Mouse (Mus musculus) hindbrain, embryonic 15.5 days (tissue): ENCODE data around the gene Cox7a1. TPM values are rescaled to one million over a fixed set of nuclear protein-coding genes. Genes with fewer than 3 reads are reported as not detected.
A peak's percentile ranks its signal among the peaks of the same experiment; 100 is the strongest.
"Not testable (repeated sequence)": the region's sequence is repeated elsewhere in the genome, so short reads cannot be mapped to it uniquely, and the experiment has no call there.

ENCODE experiments used
- ATAC-seq: fragments of 200-750 bp; cut with Nextera tagmentation; 2 replicates; pipeline ENCODE4 v1.8.0; 2017; ENCODE audit warnings: low read depth, moderate number of reproducible peaks, moderate TSS enrichment; ENCODE audit not compliant: low FRiP score
- H3K27ac ChIP-seq: fragments of 300-500 bp; sonication (generic); replicated peaks from 2 replicates; pipeline ENCODE4 v1.5.1; 2015; ENCODE audit warnings: mild to moderate bottlenecking, inconsistent platforms
- H3K27me3 ChIP-seq: fragments of 300-500 bp; sonication (generic); 2 replicates; pipeline ENCODE4 v1.6.1; 2015; ENCODE audit warnings: control low read depth, inconsistent platforms
- H3K36me3 ChIP-seq: fragments of 300-500 bp; sonication (generic); 2 replicates; pipeline ENCODE4 v1.6.1; 2015; ENCODE audit warnings: control low read depth, inconsistent platforms
- H3K4me1 ChIP-seq: fragments of 300-500 bp; sonication (generic); replicated peaks from 2 replicates; pipeline ENCODE4 v1.6.1; 2015; ENCODE audit warnings: control low read depth, inconsistent platforms
- H3K4me2 ChIP-seq: fragments of 300-500 bp; sonication (generic); 2 replicates; pipeline ENCODE4 v1.6.1; 2015; ENCODE audit warnings: moderate library complexity, mild to moderate bottlenecking, inconsistent platforms
- H3K4me3 ChIP-seq: fragments of 300-500 bp; sonication (generic); 2 replicates; pipeline ENCODE4 v1.5.1; 2015; ENCODE audit warnings: mild to moderate bottlenecking, inconsistent platforms
- H3K9ac ChIP-seq: fragments of 300-500 bp; sonication (generic); 2 replicates; pipeline ENCODE4 v1.6.1; 2015; ENCODE audit warnings: inconsistent platforms
- H3K9me3 ChIP-seq: fragments of 300-500 bp; sonication (generic); 2 replicates; pipeline ENCODE4 v1.6.1; 2016; ENCODE audit warnings: control low read depth, inconsistent platforms
- WGBS: fragments of 180-500 bp; shearing (Covaris S2); methylation state at CpG from one replicate; pipeline ENCODE4 v1.1.7; 2015; 5-methylcytosine and 5-hydroxymethylcytosine counted together
- polyA plus RNA-seq: library from polyadenylated mRNA; unstranded; fragments of >200 nt; fragmentation: Nextera tagmentation; extraction: Ambion mirVana; gene quantifications from 2 replicates; pipeline ENCODE4 v1.2.1, GENCODE M21; 2015

Cox7a1 gene
- polyA plus RNA-seq, 1 experiment from 2014 or later: 5.2 TPM

GRCm38 (mm10) chr7:30170283-30170951 is 13.5 kb upstream of the Cox7a1 start:
- Histone ChIP-seq H3K4me2 (peak overlapping the region; percentile 62), H3K4me1 (peaks cover 28% of the 10 kb centered on the region), H3K27me3 (no peaks in the 10 kb centered on the region), H3K36me3 (peaks cover 10% of the 10 kb centered on the region; the same call in 1 of the 2 replicates), H3K4me3 (peak overlapping the region; percentile 74), H3K27ac (peak overlapping the region; percentile 96), H3K9me3 (no peaks in the 10 kb centered on the region), H3K9ac (peak overlapping the region; percentile 81)
- 27% methylated on average over 11 of the region's 11 CpGs for WGBS
- ATAC-seq: peak; percentile 32

DNA sequence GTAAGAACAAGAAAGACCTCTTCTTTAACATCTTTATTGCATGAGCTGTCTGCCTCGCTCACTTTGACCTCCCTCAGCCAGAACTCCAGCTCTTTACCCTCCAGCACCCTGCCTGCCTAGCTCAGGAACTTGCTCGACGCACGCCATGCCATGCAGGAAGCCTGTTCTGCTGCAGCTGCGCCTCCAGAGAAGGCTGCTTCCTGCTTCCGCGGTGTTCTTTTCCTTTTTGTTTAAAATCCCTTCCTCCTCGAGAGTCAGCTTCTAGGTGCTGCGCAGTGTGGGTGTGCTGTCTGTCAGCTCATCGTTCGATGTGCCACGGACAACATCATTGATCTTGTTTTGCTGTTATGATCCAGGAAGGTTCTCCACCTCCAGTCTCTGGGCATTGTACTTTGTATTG is 7.5 kb upstream of the Cox7a1 start:
- 82% methylated on average over 12 of the region's 12 CpGs for WGBS
- no peak for ATAC-seq

GRCm38 (mm10) chr7:30178256-30178655 is 5.7 kb upstream of the Cox7a1 start:
- H3K27me3 ChIP-seq: no peaks in the 10 kb centered on the region
- H3K4me2 ChIP-seq: no peak overlapping the region
- no peaks in the 10 kb centered on the region for H3K9me3 ChIP-seq
- no peak overlapping the region for H3K4me3 ChIP-seq
- 0 out of 2 replicates have a peak, but pooled peaks cover 4% of the 10 kb centered on the region for H3K4me1 ChIP-seq
- no peak overlapping the region for H3K27ac ChIP-seq
- ATAC-seq: no peak
- 90% methylated on average over 11 of the region's 11 CpGs for WGBS
- H3K9ac ChIP-seq: no peak overlapping the region
- H3K36me3 ChIP-seq: peaks cover 27% of the 10 kb centered on the region

More for the DNA sequence above, 7.5 kb upstream of the Cox7a1 start:
- H3K9me3 ChIP-seq: no peaks in the 10 kb centered on the region
- no peak overlapping the region for H3K4me2 ChIP-seq
- H3K27me3 ChIP-seq: no peaks in the 10 kb centered on the region
- H3K9ac ChIP-seq: no peak overlapping the region
- 0 out of 2 replicates have a peak, but pooled peaks cover 1% of the 10 kb centered on the region for H3K4me1 ChIP-seq
- no peak overlapping the region for H3K4me3 ChIP-seq
- no peak overlapping the region for H3K27ac ChIP-seq
- H3K36me3 ChIP-seq: peaks cover 27% of the 10 kb centered on the region

GRCm38 (mm10) chr7:30181308-30181707 is 2.6 kb upstream of the Cox7a1 start:
- 3% methylated on average over 4 of the region's 4 CpGs for WGBS
- no peak overlapping the region for H3K4me2 ChIP-seq
- no peaks in the 10 kb centered on the region for H3K9me3 ChIP-seq
- H3K4me3 ChIP-seq: no peak overlapping the region
- H3K27me3 ChIP-seq: no peaks in the 10 kb centered on the region
- H3K27ac ChIP-seq: 0 out of 2 replicates have a peak overlapping the region, but pooled peaks have one; percentile 7
- H3K36me3 ChIP-seq: peaks cover 32% of the 10 kb centered on the region
- peaks cover 11% of the 10 kb centered on the region; the same call in 1 of the 2 replicates for H3K4me1 ChIP-seq
- ATAC-seq: peak; percentile 39; the same call in 1 of the 2 replicates
- no peak overlapping the region for H3K9ac ChIP-seq

- not testable (repeated sequence) for H3K4me3 ChIP-seq, ATAC-seq, H3K4me2 ChIP-seq, H3K9me3 ChIP-seq, H3K9ac ChIP-seq, H3K27me3 ChIP-seq
- 0 out of 2 replicates have a peak overlapping the region, but pooled peaks have one; percentile 7 for H3K27ac ChIP-seq
- H3K36me3 ChIP-seq: peaks cover 32% of the 10 kb centered on the region
- peaks cover 11% of the 10 kb centered on the region; the same call in 1 of the 2 replicates for H3K4me1 ChIP-seq
- WGBS: 93% methylated on average over 10 of the region's 10 CpGs
Observed at GRCm38 (mm10) chr7:30181929-30182328, 2.0 kb upstream of the Cox7a1 start.

DNA sequence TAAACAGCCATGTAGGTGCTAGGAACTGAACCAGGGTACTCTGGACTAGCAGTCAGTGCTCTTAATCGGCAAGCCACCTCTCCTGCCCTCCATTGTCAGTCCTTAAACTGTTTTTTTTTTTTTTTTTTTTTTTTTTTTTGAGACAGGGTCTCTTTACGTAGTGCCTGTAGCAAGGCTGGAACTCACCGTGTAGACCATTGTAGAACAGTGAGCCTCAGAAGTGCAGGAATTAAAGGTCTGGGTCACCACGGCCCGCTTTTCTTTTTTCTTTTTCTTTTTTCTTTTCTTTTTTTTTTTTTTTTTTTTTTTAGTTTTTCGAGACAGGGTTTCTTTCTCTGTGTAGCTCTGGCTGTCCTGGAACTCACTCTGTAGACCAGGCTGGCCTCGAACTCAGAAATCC is 755 bp upstream of the Cox7a1 start:
- not testable (repeated sequence) for H3K27me3 ChIP-seq, H3K9me3 ChIP-seq, H3K9ac ChIP-seq, H3K4me2 ChIP-seq, H3K4me3 ChIP-seq, H3K27ac ChIP-seq, ATAC-seq
- peaks cover 38% of the 10 kb centered on the region for H3K36me3 ChIP-seq
- H3K4me1 ChIP-seq: peaks cover 11% of the 10 kb centered on the region; the same call in 1 of the 2 replicates
- WGBS: 78% methylated on average over 7 of the region's 7 CpGs

- no peaks in the 10 kb centered on the region for H3K9me3 ChIP-seq
- H3K4me3 ChIP-seq: no peak overlapping the region
- H3K27me3 ChIP-seq: no peaks in the 10 kb centered on the region
- no peak overlapping the region for H3K4me2 ChIP-seq
- no peak overlapping the region for H3K27ac ChIP-seq
- peaks cover 11% of the 10 kb centered on the region; the same call in 1 of the 2 replicates for H3K4me1 ChIP-seq
- ATAC-seq: no peak
- peaks cover 43% of the 10 kb centered on the region for H3K36me3 ChIP-seq
- WGBS: 75% methylated on average over 13 of the region's 13 CpGs
- no peak overlapping the region for H3K9ac ChIP-seq
Observed at GRCm38 (mm10) chr7:30184641-30185348, 851 bp downstream of the Cox7a1 start.

DNA sequence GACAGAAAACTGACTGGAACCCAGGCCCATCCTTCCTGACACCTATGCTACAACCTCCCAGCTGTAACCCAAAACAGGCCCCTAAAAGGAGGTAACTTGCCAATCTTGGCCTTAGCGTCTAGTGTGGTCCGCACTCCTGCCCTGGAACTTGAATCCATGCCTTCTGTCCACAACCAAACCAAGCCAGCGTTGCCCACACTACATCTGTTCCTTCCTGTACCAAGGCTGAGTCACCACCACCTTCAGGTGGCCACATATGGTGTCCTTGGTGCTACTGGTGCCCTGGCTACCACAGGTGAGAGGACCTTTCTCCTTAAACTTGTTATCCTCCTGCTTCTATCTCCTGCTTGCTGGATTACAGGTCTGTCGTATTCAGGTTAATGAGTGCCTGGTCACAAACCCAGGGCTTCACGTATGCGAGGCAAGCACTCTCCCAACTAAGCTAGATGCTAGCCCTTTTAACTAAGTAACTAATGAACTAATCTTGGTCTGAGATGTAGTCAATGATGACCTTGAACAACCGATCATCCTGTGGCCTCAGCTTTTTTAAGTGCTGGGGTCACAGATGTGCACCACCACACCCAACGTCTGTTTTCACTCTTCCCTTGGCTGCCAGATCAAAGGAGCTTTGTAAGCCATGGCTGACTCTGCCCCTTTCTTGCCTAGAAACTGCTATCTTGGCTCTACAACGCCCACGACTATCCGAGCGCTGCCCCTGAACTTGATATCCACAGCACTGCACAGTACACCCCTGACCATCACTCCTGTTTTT is 4.6 kb downstream of the Cox7a1 start:
- H3K27me3 ChIP-seq: no peaks in the 10 kb centered on the region
- 86% methylated on average over 12 of the region's 12 CpGs for WGBS
- H3K36me3 ChIP-seq: peaks cover 69% of the 10 kb centered on the region
- no peak overlapping the region for H3K27ac ChIP-seq
- H3K9me3 ChIP-seq: no peaks in the 10 kb centered on the region
- no peak overlapping the region for H3K9ac ChIP-seq
- no peak overlapping the region for H3K4me2 ChIP-seq
- no peak for ATAC-seq
- H3K4me3 ChIP-seq: no peak overlapping the region
- peaks cover 20% of the 10 kb centered on the region for H3K4me1 ChIP-seq

DNA sequence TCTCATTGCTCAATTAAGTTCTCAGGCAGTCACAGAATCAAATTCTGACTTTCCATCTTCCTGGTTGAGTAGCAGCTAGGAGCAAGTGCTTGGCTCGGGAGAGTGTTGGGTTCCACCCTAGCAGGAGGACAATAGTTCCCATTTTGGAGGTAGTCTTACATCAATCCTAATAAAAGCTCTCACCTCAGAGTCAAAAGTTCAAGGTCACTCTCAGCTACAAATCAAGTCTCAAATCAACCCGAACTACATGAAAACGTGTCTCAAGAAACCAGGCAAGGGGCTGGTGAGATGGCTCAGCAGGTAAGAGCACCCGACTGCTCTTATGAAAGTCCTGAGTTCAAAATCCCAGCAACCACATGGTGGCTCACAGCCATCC is 5.2 kb downstream of the Cox7a1 start:
- Histone ChIP-seq H3K27me3 (no peaks in the 10 kb centered on the region), H3K4me2 (no peak overlapping the region), H3K9me3 (no peaks in the 10 kb centered on the region), H3K4me3 (no peak overlapping the region), H3K9ac (no peak overlapping the region), H3K4me1 (peaks cover 17% of the 10 kb centered on the region), H3K27ac (no peak overlapping the region), H3K36me3 (peaks cover 69% of the 10 kb centered on the region)
- 90% methylated on average over 4 of the region's 4 CpGs for WGBS
- no peak for ATAC-seq

DNA sequence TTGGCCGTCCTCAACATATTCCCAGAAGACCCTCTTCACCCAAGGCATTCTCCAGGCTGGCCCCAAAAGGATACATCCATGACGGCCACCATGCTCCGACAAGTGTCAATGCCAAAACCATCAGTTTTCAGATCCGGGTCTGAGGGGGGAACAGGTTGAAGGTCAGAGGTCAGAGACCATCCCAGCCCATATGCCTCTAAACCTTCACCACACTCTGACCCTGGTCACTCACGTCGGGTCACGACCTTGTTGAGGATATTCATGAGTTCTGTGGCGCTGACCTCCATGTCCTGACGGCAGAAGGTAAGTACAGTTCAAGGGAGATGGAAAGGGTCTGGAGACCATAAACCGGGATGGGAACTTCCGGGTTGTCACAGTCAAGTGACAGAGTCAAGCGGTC is 8.1 kb downstream of the Cox7a1 start:
- H3K9me3 ChIP-seq: no peaks in the 10 kb centered on the region
- H3K4me1 ChIP-seq: peaks cover 20% of the 10 kb centered on the region
- H3K4me3 ChIP-seq: no peak overlapping the region
- no peaks in the 10 kb centered on the region for H3K27me3 ChIP-seq
- peaks cover 50% of the 10 kb centered on the region for H3K36me3 ChIP-seq
- no peak for ATAC-seq
- 92% methylated on average over 12 of the region's 12 CpGs for WGBS
- no peak overlapping the region for H3K9ac ChIP-seq
- no peak overlapping the region for H3K27ac ChIP-seq
- H3K4me2 ChIP-seq: no peak overlapping the region

DNA sequence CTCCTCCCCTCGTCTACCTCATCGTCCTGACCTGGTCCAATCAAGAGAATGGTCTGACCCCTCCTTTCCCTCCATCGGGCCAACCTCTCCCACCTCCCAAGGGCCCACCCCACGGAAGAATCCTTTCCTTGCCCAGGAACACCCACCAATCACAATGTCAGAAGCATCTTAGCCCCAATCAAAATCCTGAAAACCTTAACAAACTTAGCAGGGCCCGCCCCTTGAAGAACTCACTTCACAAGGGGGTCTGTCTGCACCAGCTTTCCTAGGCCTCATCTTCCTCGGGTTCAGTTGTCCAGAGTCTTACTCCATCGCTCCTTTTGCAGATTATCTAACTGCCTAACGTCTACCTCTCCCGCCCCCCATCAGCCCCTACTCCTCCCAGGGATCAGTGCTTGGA is 9.1 kb downstream of the Cox7a1 start:
- peak overlapping the region; percentile 70 for H3K4me3 ChIP-seq

More for the DNA sequence above, 9.1 kb downstream of the Cox7a1 start:
- Histone ChIP-seq H3K36me3 (peaks cover 41% of the 10 kb centered on the region), H3K4me2 (peak overlapping the region; percentile 75), H3K27me3 (no peaks in the 10 kb centered on the region), H3K9ac (peak overlapping the region; percentile 72), H3K4me1 (peaks cover 21% of the 10 kb centered on the region), H3K27ac (peak overlapping the region; percentile 84; the same call in 1 of the 2 replicates), H3K9me3 (no peaks in the 10 kb centered on the region)
- ATAC-seq: peak; percentile 2; the same call in 1 of the 2 replicates
- 21% methylated on average over 9 of the region's 9 CpGs for WGBS
